Mouse (Mus musculus) embryo, embryonic 10.5 days (tissue): ENCODE measurements around the gene Tapbpl.
"Not testable (repeated sequence)": the region's sequence is repeated elsewhere in the genome, so short reads cannot be mapped to it uniquely, and the experiment has no call there.

Experiments
- DNase-seq: peaks from one replicate; pipeline ENCODE4 v3.0.0-alpha.2; 2015; ENCODE audit warnings: low spot score

The Tapbpl gene

GRCm38 (mm10) chr6:125231117-125232044 is at the start of gene Tapbpl:
TSS of gene Tapbpl (minus strand) at chr6:125231860.
- DNase-seq = peak; percentile 78

- DNase-seq = no peak
These were observed 48.1 kb upstream of the Tapbpl start for GRCm38 (mm10) chr6:125279729-125280128.

- DNase-seq = peak; percentile 60
These were observed 43.3 kb upstream of the Tapbpl start for GRCm38 (mm10) chr6:125274841-125275563.

GRCm38 (mm10) chr6:125272228-125272785 is 40.6 kb upstream of the Tapbpl start:
- DNase-seq = no peak

- DNase-seq = peak; percentile 94
These were observed 40.0 kb upstream of the Tapbpl start for GRCm38 (mm10) chr6:125271455-125272227.

- DNase-seq = peak; percentile 17
These were observed 37.1 kb upstream of the Tapbpl start for GRCm38 (mm10) chr6:125268799-125269198.

- DNase-seq = no peak
These were observed 35.8 kb upstream of the Tapbpl start for GRCm38 (mm10) chr6:125267469-125267868.

- not testable (repeated sequence) for DNase-seq
These were observed 34.9 kb upstream of the Tapbpl start for GRCm38 (mm10) chr6:125266600-125266999.

- no peak for DNase-seq
These were observed 34.4 kb upstream of the Tapbpl start for GRCm38 (mm10) chr6:125266091-125266490.

GRCm38 (mm10) chr6:125265239-125265638 is 33.6 kb upstream of the Tapbpl start:
- DNase-seq = no peak

GRCm38 (mm10) chr6:125264219-125264618 is 32.6 kb upstream of the Tapbpl start:
- no peak for DNase-seq

GRCm38 (mm10) chr6:125260006-125260555 is 28.4 kb upstream of the Tapbpl start:
- no peak for DNase-seq

GRCm38 (mm10) chr6:125256222-125256966 is 24.7 kb upstream of the Tapbpl start:
- DNase-seq = no peak

- DNase-seq = no peak
These were observed 23.9 kb upstream of the Tapbpl start for GRCm38 (mm10) chr6:125255516-125256044.

GRCm38 (mm10) chr6:125253863-125254715 is 22.4 kb upstream of the Tapbpl start:
- DNase-seq = no peak

- no peak for DNase-seq
These were observed 21.1 kb upstream of the Tapbpl start for GRCm38 (mm10) chr6:125252711-125253110.

- DNase-seq = no peak
These were observed 20.6 kb upstream of the Tapbpl start for GRCm38 (mm10) chr6:125252285-125252684.

- no peak for DNase-seq
These were observed 12.9 kb upstream of the Tapbpl start for GRCm38 (mm10) chr6:125244551-125244950.

- no peak for DNase-seq
These were observed 9.9 kb upstream of the Tapbpl start for GRCm38 (mm10) chr6:125241566-125241965.

GRCm38 (mm10) chr6:125240617-125241016 is 9.0 kb upstream of the Tapbpl start:
- no peak for DNase-seq
